Comparison of ENCODE assay signal across 15 mouse cellular contexts in genomic region chr10:76695283-76695885, GRCm38 (mm10). TPM values are rescaled to one million over a fixed set of nuclear protein-coding genes. Genes with fewer than 3 reads are reported as not detected.
A peak's percentile ranks its signal among the peaks of the same experiment; 100 is the strongest.
DNase-seq lines count a peak whose midpoint lies in the region; ATAC-seq and TF ChIP-seq lines count a peak whose summit lies in the region.
"Had no signal": no experiment of that assay in that cellular context is flagged by ENCODE, and none has a peak within 500 bp of the region (broad histone marks: within the 10 kb centered on the region; RNA-seq: fewer than 3 reads in every experiment).

No protein-coding gene starts in this region.

- H3K9me3 ChIP-seq in heart, embryonic 14.5 days (ENCODE audit: control insufficient read depth, low read length) = no peaks in the 10 kb centered on the region
- H3K9me3 ChIP-seq in kidney, postnatal 0 days (replicated peaks; ENCODE audit: low read length) = no peaks in the 10 kb centered on the region
- no peaks in the 10 kb centered on the region for H3K9me3 ChIP-seq in intestine, embryonic 15.5 days

- peak overlapping the region; percentile 5 to 58 for H3K27ac ChIP-seq in heart, embryonic 14.5 days (replicated peaks in 1 of 2; ENCODE audit: control insufficient read depth in 1 of 2, insufficient read depth in 1 of 2, low read depth in 2 of 2, low read length in 2 of 2)
- 0 out of 2 replicates have a peak overlapping the region, but pooled peaks have one; percentile 60 for H3K27ac ChIP-seq in kidney, postnatal 0 days
- H3K27ac ChIP-seq in intestine, embryonic 15.5 days = peak overlapping the region; percentile 83
- H3K27ac ChIP-seq: hindbrain, embryonic 14.5 days; neural tube, embryonic 12.5 days had no signal

- no peak overlapping the region for H3K4me3 ChIP-seq in heart, embryonic 14.5 days (ENCODE audit: control insufficient read depth in 1 of 2, insufficient read depth in 1 of 2, low read depth in 1 of 2, low read length in 2 of 2)
- no peak overlapping the region for H3K4me3 ChIP-seq in kidney, postnatal 0 days (replicated peaks; ENCODE audit: low read depth, low read length)
- no peak overlapping the region for H3K4me3 ChIP-seq in intestine, embryonic 15.5 days (replicated peaks)
- H3K4me3 ChIP-seq: megakaryocyte, embryonic 14.5 days; neural tube, embryonic 12.5 days had no signal

- H3K27me3 ChIP-seq in heart, embryonic 14.5 days (ENCODE audit: control insufficient read depth, insufficient read depth, low read length) = no peaks in the 10 kb centered on the region
- H3K27me3 ChIP-seq in kidney, postnatal 0 days (ENCODE audit: insufficient read depth, low read length) = no peaks in the 10 kb centered on the region
- H3K27me3 ChIP-seq in intestine, embryonic 15.5 days (replicated peaks) = no peaks in the 10 kb centered on the region
- H3K27me3 ChIP-seq: neural tube, embryonic 12.5 days had no signal

- H3K36me3 ChIP-seq in heart, embryonic 14.5 days (ENCODE audit: control insufficient read depth, insufficient read depth, low read length) = no peaks in the 10 kb centered on the region
- H3K36me3 ChIP-seq in kidney, postnatal 0 days (ENCODE audit: insufficient read depth, low read length) = no peaks in the 10 kb centered on the region
- H3K36me3 ChIP-seq in intestine, embryonic 15.5 days = no peaks in the 10 kb centered on the region
- H3K36me3 ChIP-seq: neural tube, embryonic 12.5 days had no signal

- peaks cover 6 to 13% of the 10 kb centered on the region in 2 experiments for H3K4me1 ChIP-seq in heart, embryonic 14.5 days (ENCODE audit: control insufficient read depth in 2 of 2, insufficient read depth in 2 of 2, low read length in 2 of 2)
- H3K4me1 ChIP-seq in kidney, postnatal 0 days (replicated peaks; ENCODE audit: insufficient read depth, low read length) = no peaks in the 10 kb centered on the region
- 0 out of 2 replicates have a peak, but pooled peaks cover 3% of the 10 kb centered on the region for H3K4me1 ChIP-seq in intestine, embryonic 15.5 days (replicated peaks)
- H3K4me1 ChIP-seq: megakaryocyte, embryonic 14.5 days; neural tube, embryonic 12.5 days had no signal

- H3K9ac ChIP-seq in heart, embryonic 14.5 days (ENCODE audit: low read length) = no peak overlapping the region
- no peak overlapping the region for H3K9ac ChIP-seq in kidney, postnatal 0 days (ENCODE audit: low read depth, low read length)
- H3K9ac ChIP-seq in intestine, embryonic 15.5 days = no peak overlapping the region
- H3K9ac ChIP-seq: hindbrain, embryonic 14.5 days; neural tube, embryonic 12.5 days had no signal

- no peak for TF ChIP-seq CTCF in kidney, postnatal 0 days (IDR thresholded peaks at IDR 0.05; ENCODE audit: low read depth)

- peak overlapping the region; percentile 14; the same call in 1 of the 2 replicates for H3K4me2 ChIP-seq in heart, embryonic 14.5 days (ENCODE audit: low read length)
- no peak overlapping the region for H3K4me2 ChIP-seq in kidney, postnatal 0 days (ENCODE audit: low read length)
- H3K4me2 ChIP-seq in intestine, embryonic 15.5 days (replicated peaks) = no peak overlapping the region
- H3K4me2 ChIP-seq: hindbrain, embryonic 14.5 days; neural tube, embryonic 12.5 days had no signal

- 58% methylated on average over 10 of the region's 10 CpGs for WGBS in heart, embryonic 14.5 days
- WGBS in kidney, postnatal 0 days = 69% methylated on average over 10 of the region's 10 CpGs
- 68% methylated on average over 10 of the region's 10 CpGs for WGBS in intestine, embryonic 15.5 days

- no peak for DNase-seq in heart, adult 9 months (ENCODE audit: low spot score in 2 of 2)
- peak; percentile 82 for DNase-seq in kidney, postnatal 0 days (ENCODE audit: low spot score)
- DNase-seq in kidney, adult 8-10 months = no peak
- DNase-seq in adipocyte (ENCODE audit: low spot score) = peak; percentile 24
- DNase-seq in spleen, adult 18-20 months = no peak
- no peak for DNase-seq in layer of hippocampus, adult 9-10 months (ENCODE audit: low spot score)
- DNase-seq: cerebellum, adult 11 months; cerebellum, postnatal 25 days; layer of hippocampus, postnatal 36 days; right cerebral cortex, postnatal 14 days had no signal

- ATAC-seq in heart, embryonic 14.5 days (ENCODE audit: insufficient number of reproducible peaks, insufficient read depth, low FRiP score, low read depth) = no peak
- ATAC-seq in kidney, postnatal 0 days (replicated peaks; ENCODE audit: low FRiP score, low read depth) = no peak
- ATAC-seq in intestine, embryonic 15.5 days = 0 out of 2 replicates have a peak, but pooled peaks have one; percentile 17

RNA-seq across cellular contexts. Expression of gene Col6a1, which starts 30.6 kb away (rescaled TPM):
- 58.9 and 59.7 TPM in 2 replicates for polyA plus RNA-seq in heart, embryonic 14.5 days (2014; fragmentation: Nextera tagmentation; extraction: Ambion mirVana)
- 80.9 and 81.3 TPM in 2 replicates for polyA plus RNA-seq in kidney, postnatal 0 days (2015; fragmentation: Nextera tagmentation; extraction: Ambion mirVana)
- 317 and 323 TPM in 2 replicates for polyA plus RNA-seq in intestine, embryonic 15.5 days (2015; fragmentation: Nextera tagmentation; extraction: Ambion mirVana)

Comparison
In these comparisons a context has a peak if more than half of its experiments do, and no peak if none do; other contexts are left out.
1. DNase-seq: peak in kidney, postnatal 0 days (single experiment) and adipocyte (single experiment); none in heart, adult 9 months (0 of 2), kidney, adult 8-10 months (0 of 2), spleen, adult 18-20 months (0 of 2) and layer of hippocampus, adult 9-10 months (single experiment).
2. H3K27ac ChIP-seq: peak in every context shown above with its lines; median percentile 83 in intestine, embryonic 15.5 days; 60 in kidney, postnatal 0 days; 32 in heart, embryonic 14.5 days.